Mouse (Mus musculus) stomach, embryonic 16.5 days (tissue): ENCODE results near the gene Eda. TPM values are rescaled to one million over a fixed set of nuclear protein-coding genes. Genes with fewer than 3 reads are reported as not detected.
"Not testable (repeated sequence)": the region's sequence is repeated elsewhere in the genome, so short reads cannot be mapped to it uniquely, and the experiment has no call there.

Experiments
- ATAC-seq: fragments of 200-750 bp; cut with Nextera tagmentation; 2 replicates; pipeline ENCODE4 v1.8.0; 2017; ENCODE audit warnings: moderate number of reproducible peaks, moderate TSS enrichment; ENCODE audit not compliant: insufficient read depth, low FRiP score
- H3K27ac ChIP-seq: fragments of 300-500 bp; sonication (generic); 2 replicates; pipeline ENCODE4 v1.5.1; 2014; ENCODE audit warnings: low read length
- H3K27me3 ChIP-seq: fragments of 300-500 bp; sonication (generic); 2 replicates; pipeline ENCODE4 v1.6.1; 2014; ENCODE audit warnings: low read length, control low read depth, mixed read lengths; ENCODE audit not compliant: control insufficient read depth, insufficient read depth
- H3K36me3 ChIP-seq: fragments of 300-500 bp; sonication (generic); 2 replicates; pipeline ENCODE4 v1.6.1; 2014; ENCODE audit warnings: low read length; ENCODE audit not compliant: control insufficient read depth, insufficient read depth
- H3K4me1 ChIP-seq: fragments of 300-500 bp; sonication (generic); 2 replicates; pipeline ENCODE4 v1.6.1; 2014; ENCODE audit warnings: low read length, control low read depth, mixed read lengths; ENCODE audit not compliant: control insufficient read depth, insufficient read depth
- H3K4me2 ChIP-seq: fragments of 300-500 bp; sonication (generic); 2 replicates; pipeline ENCODE4 v1.6.1; 2014; ENCODE audit warnings: low read depth, low read length, mixed read lengths
- H3K4me3 ChIP-seq: fragments of 300-500 bp; sonication (generic); replicated peaks from 2 replicates; pipeline ENCODE4 v1.5.1; 2014; ENCODE audit warnings: mild to moderate bottlenecking, low read length
- H3K9ac ChIP-seq: fragments of 300-500 bp; sonication (generic); 2 replicates; pipeline ENCODE4 v1.6.1; 2014; ENCODE audit warnings: low read length
- H3K9me3 ChIP-seq: fragments of 300-500 bp; sonication (generic); replicated peaks from 2 replicates; pipeline ENCODE4 v1.6.1; 2016; ENCODE audit warnings: low read length, control low read depth; ENCODE audit not compliant: control insufficient read depth
- WGBS: fragments of 180-500 bp; shearing (Covaris S2); extraction: QIAGEN DNeasy Blood & Tissue Kit; methylation state at CpG from one replicate; pipeline ENCODE4 v1.1.7; 2014; 5-methylcytosine and 5-hydroxymethylcytosine counted together
- polyA plus RNA-seq: library from polyadenylated mRNA; unstranded; fragments of >200 nt; fragmentation: Nextera tagmentation; extraction: Ambion mirVana; gene quantifications from 2 replicates; pipeline ENCODE4 v1.2.1, GENCODE M21; 2015

The Eda gene
- polyA plus RNA-seq, 1 experiment from 2014 or later: 2.7 TPM

- H3K27ac ChIP-seq: no peak overlapping the region
- no peak overlapping the region for H3K4me3 ChIP-seq
- no peak for ATAC-seq
- no peak overlapping the region for H3K4me2 ChIP-seq
- no peaks in the 10 kb centered on the region for H3K36me3 ChIP-seq
- H3K27me3 ChIP-seq: no peaks in the 10 kb centered on the region; the same call in 1 of the 2 replicates
- H3K9ac ChIP-seq: no peak overlapping the region
- WGBS: 26% methylated on average over 6 of the region's 6 CpGs
- H3K9me3 ChIP-seq: no peaks in the 10 kb centered on the region; the same call in 1 of the 2 replicates
- no peaks in the 10 kb centered on the region for H3K4me1 ChIP-seq
Observed at GRCm38 (mm10) chrX:100392304-100392703, 416.9 kb downstream of the Eda start.

GRCm38 (mm10) chrX:100394223-100394861 is 418.9 kb downstream of the Eda start:
- H3K36me3 ChIP-seq: no peaks in the 10 kb centered on the region
- no peak overlapping the region for H3K9ac ChIP-seq
- H3K4me2 ChIP-seq: no peak overlapping the region
- WGBS: 63% methylated on average over 7 of the region's 7 CpGs
- no peaks in the 10 kb centered on the region for H3K4me1 ChIP-seq
- H3K9me3 ChIP-seq: no peaks in the 10 kb centered on the region
- no peaks in the 10 kb centered on the region; the same call in 1 of the 2 replicates for H3K27me3 ChIP-seq
- H3K4me3 ChIP-seq: no peak overlapping the region
- H3K27ac ChIP-seq: no peak overlapping the region
- no peak for ATAC-seq

GRCm38 (mm10) chrX:100395026-100395425 is 419.6 kb downstream of the Eda start:
- WGBS: 77% methylated on average over 8 of the region's 8 CpGs

DNA sequence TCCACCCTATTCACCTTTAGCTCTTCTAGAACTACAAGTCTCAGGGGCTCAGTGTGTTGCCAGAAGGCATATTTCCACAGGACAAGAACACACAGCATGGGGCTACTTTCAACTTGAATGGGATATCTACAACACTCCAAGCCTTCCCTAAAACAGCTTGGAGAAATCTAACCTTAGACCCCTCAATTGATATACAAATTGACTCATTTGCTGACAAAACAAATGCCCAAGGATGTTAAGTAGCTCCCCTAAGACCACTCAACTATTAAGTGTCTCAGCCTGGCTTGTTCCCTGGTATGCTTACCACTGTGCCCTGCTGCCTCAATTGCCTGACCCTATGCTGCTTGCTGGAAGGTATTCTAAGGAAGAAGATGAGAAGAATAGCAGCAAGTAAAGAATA is 425.5 kb downstream of the Eda start:
- Histone ChIP-seq H3K27ac (no peak overlapping the region), H3K9ac (no peak overlapping the region), H3K27me3 (peaks cover 8% of the 10 kb centered on the region; the same call in 1 of the 2 replicates), H3K4me2 (no peak overlapping the region), H3K4me3 (no peak overlapping the region), H3K4me1 (no peaks in the 10 kb centered on the region), H3K9me3 (no peaks in the 10 kb centered on the region), H3K36me3 (no peaks in the 10 kb centered on the region)
- ATAC-seq: no peak

More at GRCm38 (mm10) chrX:100395026-100395425, 419.6 kb downstream of the Eda start:
- Histone ChIP-seq H3K4me2 (no peak overlapping the region), H3K9me3 (no peaks in the 10 kb centered on the region), H3K36me3 (no peaks in the 10 kb centered on the region), H3K27me3 (no peaks in the 10 kb centered on the region; the same call in 1 of the 2 replicates), H3K9ac (no peak overlapping the region), H3K4me3 (no peak overlapping the region), H3K4me1 (no peaks in the 10 kb centered on the region), H3K27ac (no peak overlapping the region)
- no peak for ATAC-seq

DNA sequence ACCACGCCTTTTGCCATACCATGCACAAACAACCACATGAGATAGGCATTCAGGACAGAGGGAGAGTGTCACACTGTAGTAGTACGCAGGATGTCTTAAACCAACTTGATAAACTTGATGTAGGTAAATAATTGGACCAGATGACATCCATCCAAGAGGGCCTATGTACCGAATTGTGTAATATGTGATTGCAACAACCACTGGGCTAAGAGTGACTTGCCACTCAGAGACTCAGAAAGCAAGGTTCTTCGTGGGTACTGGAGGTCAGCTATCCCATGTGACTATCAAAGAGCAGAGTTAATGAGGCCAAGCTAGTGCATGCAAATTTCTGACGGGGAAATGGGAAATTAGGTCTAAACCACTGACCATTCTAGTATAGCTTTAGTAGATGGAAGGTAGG is 426.3 kb downstream of the Eda start:
- Histone ChIP-seq H3K4me3 (no peak overlapping the region), H3K9ac (no peak overlapping the region), H3K9me3 (no peaks in the 10 kb centered on the region), H3K27ac (no peak overlapping the region), H3K4me2 (no peak overlapping the region), H3K4me1 (no peaks in the 10 kb centered on the region), H3K36me3 (no peaks in the 10 kb centered on the region), H3K27me3 (peaks cover 8% of the 10 kb centered on the region; the same call in 1 of the 2 replicates)
- 84% methylated on average over 5 of the region's 5 CpGs for WGBS
- no peak for ATAC-seq

DNA sequence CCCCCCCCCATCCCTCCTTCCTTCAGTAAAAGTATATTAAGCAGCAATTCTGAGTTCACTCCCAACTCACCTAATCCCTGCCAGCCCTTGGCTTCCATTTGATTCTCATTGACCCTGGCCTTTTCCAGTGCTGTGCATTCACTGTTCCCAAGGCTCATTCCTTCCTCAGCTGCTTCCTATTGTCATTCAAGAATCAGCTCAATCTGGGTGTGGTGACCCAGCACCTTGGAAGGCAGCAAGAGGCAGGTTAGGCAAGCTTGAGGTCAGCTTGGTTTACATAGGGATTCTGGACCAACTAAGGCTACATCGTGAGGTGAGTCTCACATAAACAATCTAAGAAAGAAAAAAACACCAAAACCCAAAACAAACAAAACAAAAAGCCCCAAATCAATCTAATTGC is 433.8 kb downstream of the Eda start:
- no peak overlapping the region for H3K4me2 ChIP-seq
- H3K27ac ChIP-seq: no peak overlapping the region
- ATAC-seq: no peak
- no peaks in the 10 kb centered on the region for H3K4me1 ChIP-seq
- no peaks in the 10 kb centered on the region for H3K36me3 ChIP-seq
- no peaks in the 10 kb centered on the region for H3K9me3 ChIP-seq
- no peak overlapping the region for H3K9ac ChIP-seq
- WGBS: 56% methylated on average over 1 of the region's 1 CpGs
- no peaks in the 10 kb centered on the region; the same call in 1 of the 2 replicates for H3K27me3 ChIP-seq
- no peak overlapping the region for H3K4me3 ChIP-seq

- ATAC-seq: no peak
- 0 out of 2 replicates have a peak, but pooled peaks cover 3% of the 10 kb centered on the region for H3K27me3 ChIP-seq
- H3K9ac ChIP-seq: no peak within 1 kb of the TSS
- 93% methylated on average over 21 of the region's 21 CpGs for WGBS
- H3K4me2 ChIP-seq: no peak within 1 kb of the TSS
- H3K4me1 ChIP-seq: no peaks in the 10 kb centered on the region
- no peaks in the 10 kb centered on the region for H3K9me3 ChIP-seq
- H3K36me3 ChIP-seq: no peaks in the 10 kb centered on the region
- no peak within 1 kb of the TSS for H3K27ac ChIP-seq
- H3K4me3 ChIP-seq: no peak within 1 kb of the TSS
Observed at GRCm38 (mm10) chrX:100428693-100429092, 453.3 kb downstream of the Eda start, which contains the start of gene Otud6a. Gene Otud6a (plus strand): TSS chrX:100429013.

DNA sequence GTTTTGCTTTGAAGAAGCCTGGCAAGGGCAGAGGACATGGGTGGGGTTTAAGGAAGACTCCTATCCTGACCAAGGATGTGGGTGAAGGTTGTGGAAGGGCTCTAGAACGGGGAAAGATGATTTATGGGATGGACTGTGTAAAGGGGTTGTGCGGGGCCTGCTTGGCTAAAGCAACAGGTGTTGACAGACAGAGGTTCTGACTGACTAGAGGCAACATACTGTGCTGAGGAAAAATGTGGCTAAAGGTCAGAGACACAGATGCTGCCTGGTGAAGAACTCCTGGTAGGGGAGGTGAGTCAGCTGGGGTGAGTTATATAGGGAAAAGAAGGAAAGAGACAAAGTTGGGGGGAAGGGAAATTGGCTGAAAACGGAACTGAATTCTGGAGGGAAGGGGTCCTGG is 456.9 kb downstream of the Eda start:
- Histone ChIP-seq H3K27me3 (peaks cover 11% of the 10 kb centered on the region; the same call in 1 of the 2 replicates), H3K27ac (no peak overlapping the region), H3K9me3 (no peaks in the 10 kb centered on the region), H3K9ac (no peak overlapping the region), H3K4me2 (no peak overlapping the region), H3K4me3 (no peak overlapping the region), H3K4me1 (no peaks in the 10 kb centered on the region), H3K36me3 (no peaks in the 10 kb centered on the region)
- no peak for ATAC-seq
- WGBS: 48% methylated on average over 3 of the region's 3 CpGs

DNA sequence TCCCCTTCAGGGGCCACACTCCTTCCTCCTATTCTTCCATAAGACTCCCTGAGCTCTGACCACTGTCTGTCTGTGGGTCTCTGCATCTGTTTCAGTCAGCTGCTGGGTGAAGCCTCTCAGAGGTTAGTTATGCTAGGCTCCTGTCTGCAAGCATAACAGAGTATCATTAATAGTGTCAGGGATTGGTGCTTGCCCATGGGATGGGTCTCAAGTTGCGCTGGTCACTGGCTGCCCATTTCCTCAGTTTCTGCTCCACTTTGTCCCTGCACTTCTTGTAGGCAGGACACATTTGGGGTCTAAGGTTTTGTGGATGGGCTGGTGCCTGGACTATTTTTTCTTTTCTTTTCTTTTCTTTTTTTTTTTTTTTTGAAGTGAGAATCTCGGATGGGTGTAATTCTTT is 467.2 kb downstream of the Eda start, which contains the start of gene Awat2:
TSS of gene Awat2 (minus strand) at position 101 of the 400 bp plus-strand sequence.
- H3K9ac ChIP-seq, H3K9me3 ChIP-seq, H3K4me1 ChIP-seq, H3K4me2 ChIP-seq, ATAC-seq, H3K36me3 ChIP-seq, H3K4me3 ChIP-seq, H3K27me3 ChIP-seq, H3K27ac ChIP-seq: not testable (repeated sequence)
- WGBS: 70% methylated on average over 2 of the region's 2 CpGs
